Mouse (Mus musculus) spleen, adult 18-20 months (tissue): ENCODE results near the gene Efna4.

ENCODE experiments used
- DNase-seq, 2 experiments: peaks; one replicate each; pipeline ENCODE4 v3.0.0; 2022; ENCODE audit warnings: mixed read lengths in 2 of 2

Gene Efna4

DNA sequence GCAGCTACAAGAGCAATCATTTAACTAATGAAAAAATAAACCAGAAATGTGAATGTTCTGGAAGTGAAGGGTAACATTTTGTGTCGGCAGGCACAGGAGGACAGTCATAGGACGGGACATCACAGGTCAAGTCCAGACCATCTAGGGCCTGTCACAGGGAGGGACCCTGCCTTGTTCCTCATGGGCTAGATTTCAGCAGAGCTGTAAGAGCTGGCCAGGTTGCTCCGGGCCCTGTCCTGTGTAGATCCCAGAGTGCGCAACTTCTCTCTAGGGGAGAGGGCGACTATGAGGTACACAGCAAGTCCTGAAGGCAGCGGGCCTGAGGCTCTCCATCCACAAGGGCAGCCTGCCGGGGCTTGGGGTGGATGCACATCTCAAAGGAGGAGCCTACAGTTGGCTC is 23.8 kb upstream of the Efna4 start, which contains the start of gene Dcst2:
Gene Dcst2 (plus strand): TSS at position 301 of the 400 bp plus-strand sequence.
- no peak for DNase-seq

GRCm38 (mm10) chr3:89360237-89360636 is 22.4 kb upstream of the Efna4 start:
- DNase-seq, result no peak

- DNase-seq, result no peak
These were observed 21.8 kb upstream of the Efna4 start for GRCm38 (mm10) chr3:89359630-89360029.

GRCm38 (mm10) chr3:89356029-89356428 is 18.2 kb upstream of the Efna4 start:
- DNase-seq, result no peak

- no peak for DNase-seq
These were observed 17.7 kb upstream of the Efna4 start for GRCm38 (mm10) chr3:89355512-89355902.

- DNase-seq, result peak; percentile 50 to 80
These were observed 17.1 kb upstream of the Efna4 start for GRCm38 (mm10) chr3:89354816-89355511.

GRCm38 (mm10) chr3:89351271-89351670 is 13.4 kb upstream of the Efna4 start:
- DNase-seq, result no peak

- peak; percentile 82 to 94 for DNase-seq
These were observed 12.2 kb upstream of the Efna4 start, which contains the start of gene Adam15 for GRCm38 (mm10) chr3:89349869-89350501. Adam15 (minus strand) TSS chr3:89349996.

DNA sequence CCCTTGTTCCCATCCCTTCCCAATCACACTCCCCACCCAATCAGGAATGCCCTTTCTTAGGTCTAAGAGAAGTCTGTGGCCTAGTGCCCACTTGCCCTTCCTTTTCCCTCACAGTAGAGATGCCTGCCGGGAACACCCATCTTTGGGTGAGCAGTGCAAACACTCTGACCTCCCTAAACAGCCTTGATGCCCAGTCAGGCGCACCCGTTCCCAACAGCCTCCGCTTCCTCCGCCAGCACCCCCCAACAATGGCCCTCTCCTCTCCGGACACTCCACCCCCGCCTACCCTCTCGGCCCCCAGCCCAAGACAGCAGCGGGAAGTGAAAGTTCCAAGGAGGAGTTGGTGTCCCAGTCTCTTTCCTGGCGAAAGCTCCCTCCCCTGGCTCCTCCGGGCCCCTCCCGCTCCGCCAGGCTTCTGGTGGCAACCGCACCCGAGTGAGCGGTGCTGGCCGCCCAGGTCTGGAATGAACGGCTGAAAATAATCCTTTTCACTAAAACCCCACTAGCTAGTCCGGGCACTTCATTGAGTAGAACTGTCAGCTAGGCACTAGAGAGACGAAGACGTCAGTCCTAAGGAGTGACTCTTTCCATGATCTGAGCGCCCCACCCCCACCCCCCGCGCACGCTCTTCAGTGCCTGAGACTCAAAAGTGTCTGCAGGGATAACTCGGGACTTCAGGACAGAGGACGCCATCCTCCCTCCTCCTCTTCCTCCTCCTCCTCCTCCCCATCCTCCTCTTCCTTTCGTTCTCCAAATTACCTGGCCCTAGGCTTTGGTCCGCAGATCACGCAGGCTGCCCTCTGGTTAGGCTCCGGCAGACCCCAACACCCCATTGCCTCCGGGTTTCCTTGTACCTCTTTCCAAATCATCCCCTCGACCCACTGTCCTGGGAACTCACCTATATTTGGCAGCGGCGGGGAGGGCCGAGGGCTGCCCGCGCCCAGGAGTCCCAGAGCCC is 11.4 kb upstream of the Efna4 start:
- peak in 1 of 2 experiments; percentile 25 for DNase-seq

- no peak for DNase-seq
These were observed 10.1 kb upstream of the Efna4 start for GRCm38 (mm10) chr3:89347916-89348315.

DNA sequence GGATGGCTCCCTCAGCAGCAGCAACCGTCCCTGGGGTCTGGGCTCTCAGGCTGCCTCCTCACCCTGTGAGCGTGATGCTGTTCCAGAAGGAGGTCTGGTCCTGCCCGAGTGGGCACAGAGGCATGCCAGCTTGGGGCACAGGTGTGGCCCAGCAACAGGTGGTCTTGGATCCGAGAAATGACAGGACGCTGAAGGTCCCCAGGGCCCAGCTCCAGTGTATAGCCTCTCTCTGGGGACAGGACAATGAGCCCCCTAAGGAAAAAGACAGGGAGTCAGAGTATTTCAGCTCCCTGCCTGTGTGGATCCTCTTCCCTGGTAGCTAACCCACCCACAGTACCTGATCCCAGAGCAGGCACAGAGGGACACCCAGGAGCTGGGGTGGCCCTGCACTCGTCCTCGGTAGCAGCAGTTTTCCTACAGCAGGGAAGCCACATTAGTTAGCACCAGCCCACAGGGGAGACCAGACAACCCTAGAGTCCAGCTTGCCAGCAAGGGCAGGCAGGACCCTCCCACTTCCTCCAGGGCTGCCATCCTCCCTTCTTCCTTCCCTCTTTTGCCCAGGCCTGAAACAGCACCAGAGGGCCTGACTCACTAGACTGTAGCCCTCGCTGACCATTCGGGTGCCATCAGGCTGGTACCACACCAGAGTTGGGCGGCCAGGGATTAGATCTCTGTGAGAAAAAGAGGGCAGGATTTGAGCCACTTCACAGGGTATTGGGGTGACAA is 9.2 kb upstream of the Efna4 start:
- DNase-seq, result no peak

- no peak for DNase-seq
These were observed 5.5 kb upstream of the Efna4 start for GRCm38 (mm10) chr3:89343279-89343678.

- DNase-seq, result no peak
These were observed 4.0 kb upstream of the Efna4 start for GRCm38 (mm10) chr3:89341794-89342193.

GRCm38 (mm10) chr3:89340465-89340864 is 2.6 kb upstream of the Efna4 start:
- DNase-seq, result peak; percentile 48 to 78

GRCm38 (mm10) chr3:89339416-89339815 is 1.6 kb upstream of the Efna4 start:
- peak in 1 of 2 experiments; percentile 70 for DNase-seq

DNA sequence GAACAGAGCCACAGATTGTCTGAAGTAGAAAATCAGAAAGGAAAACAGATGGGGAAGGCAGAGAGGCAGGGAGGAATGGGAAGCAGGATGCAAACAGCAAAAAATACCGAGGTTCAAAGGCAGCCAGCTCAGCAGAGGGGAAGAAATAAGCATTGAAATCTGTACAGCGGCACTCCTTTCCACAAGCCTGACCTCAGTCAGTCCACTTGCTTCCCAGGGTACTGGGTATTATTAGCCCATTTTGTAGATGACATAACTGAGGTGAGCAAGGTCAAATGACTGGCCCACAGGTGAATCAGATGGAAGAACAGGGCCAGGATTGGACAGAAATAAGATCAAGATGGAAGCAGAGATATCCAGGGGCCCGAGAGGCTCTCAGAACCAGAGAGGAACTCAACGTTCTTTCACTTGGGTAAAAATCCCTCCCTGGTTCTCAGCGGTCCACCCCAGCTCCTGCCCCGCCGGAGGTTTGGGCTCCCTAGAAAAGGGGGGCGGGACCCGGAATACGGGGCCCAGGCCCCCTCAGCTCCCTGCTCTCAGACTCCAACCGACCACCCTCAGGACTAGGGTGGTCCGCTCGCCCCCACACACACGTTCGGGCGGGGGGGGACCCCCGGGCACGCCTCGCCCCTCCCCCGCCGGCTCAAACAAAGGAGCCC is 637 bp downstream of the Efna4 start:
- no peak for DNase-seq

DNA sequence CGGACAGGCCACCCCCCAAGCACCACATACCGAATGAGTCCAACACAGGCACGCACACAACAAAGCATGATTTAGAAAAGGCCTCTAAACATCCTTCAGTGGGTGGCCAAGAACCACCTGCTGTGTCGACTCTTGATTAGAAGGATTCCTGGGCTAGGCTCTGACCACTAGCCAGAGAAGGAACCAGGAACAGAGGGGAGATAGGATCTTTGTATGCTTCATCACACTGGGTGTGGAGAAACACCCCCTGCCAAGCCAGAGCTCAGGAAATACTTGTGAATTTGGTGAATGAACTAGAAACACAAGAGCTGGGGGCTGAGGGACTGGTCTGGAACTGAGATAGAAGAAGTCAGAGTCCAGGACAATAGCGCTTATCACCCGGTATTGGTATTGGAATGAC is 1.3 kb downstream of the Efna4 start:
- DNase-seq, result no peak

GRCm38 (mm10) chr3:89333053-89333452 is 4.8 kb downstream of the Efna4 start:
- no peak for DNase-seq

- no peak for DNase-seq
These were observed 5.4 kb downstream of the Efna4 start for GRCm38 (mm10) chr3:89332476-89332875.

- no peak for DNase-seq
These were observed 5.8 kb downstream of the Efna4 start for GRCm38 (mm10) chr3:89332013-89332412.

GRCm38 (mm10) chr3:89331561-89331960 is 6.3 kb downstream of the Efna4 start:
- DNase-seq, result no peak

DNA sequence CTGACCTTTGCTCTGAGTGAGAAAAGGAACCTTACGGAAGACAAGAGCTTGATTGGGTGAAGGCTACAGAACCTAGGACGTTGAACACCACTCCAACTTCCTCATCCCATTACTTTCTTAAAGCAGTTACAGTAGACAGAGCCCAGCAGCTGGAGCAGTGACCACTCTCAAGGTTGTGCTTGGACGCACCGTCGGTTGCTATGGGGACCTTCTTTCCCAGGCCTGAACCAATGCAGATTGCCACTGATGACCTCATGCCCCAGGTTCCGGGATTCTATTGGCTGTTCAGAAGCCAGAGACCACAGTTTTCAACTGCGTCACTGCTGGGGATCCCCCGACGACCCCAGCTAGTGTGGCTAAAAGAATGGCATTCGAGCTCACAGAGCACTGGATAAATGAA is 6.9 kb downstream of the Efna4 start:
- no peak for DNase-seq
